Mouse (Mus musculus) G1E (cell line): ENCODE data around the gene Shb. TPM values are rescaled to one million over a fixed set of nuclear protein-coding genes. Genes with fewer than 3 reads are reported as not detected.

ENCODE experiments used
- ATAC-seq: 2 replicates; pipeline ENCODE4 v1.8.0; 2016; ENCODE audit warnings: mild to moderate bottlenecking; ENCODE audit not compliant: insufficient number of reproducible peaks, poor library complexity, low FRiP score, severe bottlenecking; ENCODE audit errors: extremely low read depth
- DNase-seq: peaks from one replicate; pipeline ENCODE4 v3.0.0; 2012; ENCODE audit warnings: low spot score
- H3K27me3 ChIP-seq: 2 replicates; pipeline ENCODE4 v1.6.1; 2012; ENCODE audit warnings: mild to moderate bottlenecking, low read length, inconsistent platforms; ENCODE audit not compliant: insufficient read depth
- H3K36me3 ChIP-seq: replicated peaks from 2 replicates; pipeline ENCODE3; 2012; ENCODE audit warnings: mild to moderate bottlenecking, inconsistent platforms
- H3K4me1 ChIP-seq: 2 replicates; pipeline ENCODE4 v1.6.1; 2012; ENCODE audit warnings: low read depth, low read length, inconsistent platforms, mixed read lengths; ENCODE audit not compliant: insufficient read depth
- H3K4me3 ChIP-seq: 2 replicates; pipeline ENCODE4 v1.5.1; 2012; ENCODE audit warnings: low read depth, mild to moderate bottlenecking, inconsistent platforms, low read length, moderate library complexity, mixed read lengths
- H3K9me3 ChIP-seq: replicated peaks from 2 replicates; pipeline ENCODE4 v1.6.1; 2012; ENCODE audit warnings: inconsistent platforms
- CTCF ChIP-seq: IDR thresholded peaks from 2 replicates; pipeline ENCODE4 v1.5.1; 2012; ENCODE audit warnings: low read depth, low read length, inconsistent platforms, mixed read lengths
- GATA1 ChIP-seq: IDR thresholded peaks from 2 replicates; pipeline ENCODE4 v1.6.1; 2012; ENCODE audit warnings: borderline replicate concordance, low read length, inconsistent platforms, mixed read lengths
- GATA2 ChIP-seq: IDR thresholded peaks from 2 replicates; pipeline ENCODE4 v1.6.1; 2012; ENCODE audit warnings: low read depth, low read length, inconsistent platforms, borderline replicate concordance
- POLR2AphosphoS5 ChIP-seq: IDR thresholded peaks from 2 replicates; pipeline ENCODE4 v1.6.1; 2012; ENCODE audit warnings: low read depth, low read length, inconsistent platforms; ENCODE audit not compliant: insufficient replicate concordance
- TAL1 ChIP-seq: conservative IDR thresholded peaks from 2 replicates; pipeline ENCODE4 v1.6.1; 2012; ENCODE audit warnings: low read depth, low read length, inconsistent platforms, mixed read lengths
- polyA plus RNA-seq: library from polyadenylated mRNA; stranded (reverse); fragments of >175 nt; gene quantifications from 2 replicates; pipeline ENCODE4 v1.2.3, GENCODE M21; 2012
- total RNA-seq, 2 experiments: library from RNA; stranded (forward) in 1 of 2; stranded (reverse) in 1 of 2; fragments of 200-1000 nt in 1 of 2; fragments of >200 nt in 1 of 2; fragmentation: Nextera tagmentation in 1 of 2; gene quantifications; 2 replicates each; pipeline ENCODE4 v1.2.3; 2014 to 2017

Shb gene
- total and polyA plus RNA-seq, 3 experiments: not detected

GRCm38 (mm10) chr4:45441778-45442177 is 90.5 kb downstream of the Shb start:
- Histone ChIP-seq H3K9me3 (no peaks in the 10 kb centered on the region), H3K36me3 (no peaks in the 10 kb centered on the region), H3K27me3 (peaks cover 40% of the 10 kb centered on the region), H3K4me1 (no peaks in the 10 kb centered on the region), H3K4me3 (no peak overlapping the region)
- TF ChIP-seq TAL1 (no peak), CTCF (no peak), GATA2 (no peak), GATA1 (no peak), POLR2AphosphoS5 (no peak)
- ATAC-seq: no peak
- DNase-seq: no peak

GRCm38 (mm10) chr4:45439281-45439680 is 93.0 kb downstream of the Shb start:
- DNase-seq (no peak), ATAC-seq (no peak)
- Histone ChIP-seq H3K9me3 (no peaks in the 10 kb centered on the region), H3K27me3 (peaks cover 24% of the 10 kb centered on the region), H3K4me3 (no peak overlapping the region), H3K36me3 (no peaks in the 10 kb centered on the region), H3K4me1 (no peaks in the 10 kb centered on the region)
- TF ChIP-seq GATA1 (no peak), GATA2 (no peak), CTCF (no peak), TAL1 (no peak), POLR2AphosphoS5 (no peak)

DNA sequence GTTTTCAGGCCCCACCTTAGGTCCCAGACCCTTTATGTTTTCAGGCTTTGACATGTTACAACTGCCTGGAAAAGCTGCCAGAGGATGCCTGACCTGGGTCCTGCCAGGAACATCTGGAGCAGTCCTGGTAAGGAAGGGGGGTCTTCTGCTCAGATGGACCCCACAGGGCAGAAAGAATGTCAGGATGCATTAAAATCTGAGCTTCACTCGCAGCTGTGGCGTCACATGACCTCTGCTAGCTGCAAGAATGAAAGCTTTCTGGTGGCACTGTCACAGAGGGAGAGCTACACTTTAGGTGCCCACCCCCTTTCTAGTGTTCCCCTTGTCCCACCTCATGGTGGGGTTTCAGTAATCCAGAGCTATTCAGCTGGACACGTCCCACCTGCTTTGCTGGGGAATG is 95.3 kb downstream of the Shb start:
- no peaks in the 10 kb centered on the region for H3K36me3 ChIP-seq
- H3K27me3 ChIP-seq: peaks cover 16% of the 10 kb centered on the region
- no peak overlapping the region for H3K4me3 ChIP-seq
- no peaks in the 10 kb centered on the region for H3K4me1 ChIP-seq
- no peak for DNase-seq
- no peak for ATAC-seq
- H3K9me3 ChIP-seq: no peaks in the 10 kb centered on the region
- TF ChIP-seq GATA1 (no peak), GATA2 (no peak), CTCF (no peak), POLR2AphosphoS5 (no peak), TAL1 (no peak)

DNA sequence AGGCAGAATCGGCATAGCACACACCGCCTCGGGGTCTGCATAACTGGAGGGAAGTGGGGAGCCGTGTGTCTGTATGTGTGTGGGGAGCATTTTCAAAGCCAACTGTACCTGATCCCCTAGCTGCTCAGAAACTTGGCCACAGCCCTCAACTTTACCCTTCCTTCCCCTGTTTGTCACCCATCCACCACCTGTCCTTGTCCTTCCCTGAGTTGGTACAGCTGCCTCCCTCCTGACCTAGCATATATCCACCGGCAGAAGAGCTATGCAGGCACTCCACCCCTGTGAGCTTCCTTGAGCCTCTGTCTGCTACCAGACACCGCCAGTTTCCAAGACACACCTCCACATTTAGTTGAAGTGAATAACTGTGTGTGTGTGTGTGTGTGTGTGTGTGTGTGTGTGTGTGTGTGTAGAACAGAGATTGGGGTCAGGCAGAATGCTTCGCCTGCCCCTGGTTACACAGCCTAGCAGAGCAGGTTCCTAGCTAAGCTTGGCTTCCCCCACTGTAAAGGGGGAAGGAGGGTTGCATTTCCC is 95.8 kb downstream of the Shb start:
- no peaks in the 10 kb centered on the region for H3K4me1 ChIP-seq
- no peak for ATAC-seq
- DNase-seq: no peak
- no peaks in the 10 kb centered on the region for H3K9me3 ChIP-seq
- no peak overlapping the region for H3K4me3 ChIP-seq
- TF ChIP-seq TAL1 (no peak), POLR2AphosphoS5 (no peak), CTCF (no peak), GATA2 (no peak), GATA1 (no peak)
- H3K27me3 ChIP-seq: peaks cover 16% of the 10 kb centered on the region
- no peaks in the 10 kb centered on the region for H3K36me3 ChIP-seq

DNA sequence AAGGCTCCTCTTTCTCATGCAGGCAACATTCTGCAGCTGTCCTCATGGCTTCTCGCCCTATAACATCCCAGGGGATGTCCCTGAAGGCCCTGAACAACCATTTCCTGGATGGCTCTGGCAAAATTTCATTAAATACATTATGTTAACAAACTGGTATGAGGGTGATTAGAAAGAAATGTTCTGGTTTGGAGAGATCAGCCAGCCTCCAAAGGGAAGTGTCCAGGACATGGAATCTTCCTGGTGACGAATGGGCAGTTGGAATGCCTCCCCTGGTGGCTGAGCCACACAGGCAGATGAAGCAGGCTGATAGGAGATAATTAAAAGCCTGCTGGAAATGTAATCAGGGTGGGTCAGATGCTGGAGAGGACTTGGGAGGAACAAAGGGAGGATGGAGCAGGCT is 96.4 kb downstream of the Shb start:
- H3K36me3 ChIP-seq: no peaks in the 10 kb centered on the region
- no peaks in the 10 kb centered on the region for H3K9me3 ChIP-seq
- DNase-seq (no peak), ATAC-seq (no peak)
- no peak for TF ChIP-seq GATA1
- no peak for TF ChIP-seq POLR2AphosphoS5
- no peak for TF ChIP-seq GATA2
- TF ChIP-seq TAL1: no peak
- TF ChIP-seq CTCF: no peak
- no peaks in the 10 kb centered on the region for H3K4me1 ChIP-seq
- no peak overlapping the region for H3K4me3 ChIP-seq
- H3K27me3 ChIP-seq: peaks cover 16% of the 10 kb centered on the region

GRCm38 (mm10) chr4:45434681-45435080 is 97.6 kb downstream of the Shb start:
- no peaks in the 10 kb centered on the region for H3K4me1 ChIP-seq
- no peak overlapping the region for H3K4me3 ChIP-seq
- H3K27me3 ChIP-seq: peaks cover 17% of the 10 kb centered on the region
- TF ChIP-seq GATA2: no peak
- H3K36me3 ChIP-seq: no peaks in the 10 kb centered on the region
- no peaks in the 10 kb centered on the region for H3K9me3 ChIP-seq
- DNase-seq (no peak), ATAC-seq (no peak)

DNA sequence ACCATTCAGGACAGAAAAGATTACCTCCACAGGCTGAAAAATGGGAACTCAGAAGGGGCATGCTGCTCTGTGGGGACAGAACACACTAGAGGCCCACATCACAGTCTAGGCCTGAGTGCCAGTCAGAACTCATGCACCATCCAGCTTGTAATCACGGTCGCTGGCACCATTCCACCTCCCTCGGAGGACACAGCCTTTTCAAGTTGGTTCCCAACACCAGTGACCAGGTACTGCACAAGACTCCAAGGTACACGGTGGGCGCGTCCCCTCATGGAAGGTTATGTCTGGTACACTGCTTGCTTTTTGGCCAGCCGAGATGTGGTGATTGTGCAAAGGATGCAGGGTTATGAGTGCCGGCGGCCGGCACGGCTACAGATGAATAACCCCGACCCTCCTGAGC is 98.2 kb downstream of the Shb start:
- Histone ChIP-seq H3K36me3 (no peaks in the 10 kb centered on the region), H3K9me3 (no peaks in the 10 kb centered on the region), H3K27me3 (peaks cover 22% of the 10 kb centered on the region), H3K4me1 (no peaks in the 10 kb centered on the region), H3K4me3 (no peak overlapping the region)
- DNase-seq: no peak
- TF ChIP-seq GATA2 (no peak), GATA1 (no peak), CTCF (no peak)
- ATAC-seq: no peak

- no peaks in the 10 kb centered on the region for H3K4me1 ChIP-seq
- H3K36me3 ChIP-seq: no peaks in the 10 kb centered on the region
- TF ChIP-seq TAL1 (no peak), CTCF (no peak), POLR2AphosphoS5 (no peak), GATA1 (no peak), GATA2 (no peak)
- no peak overlapping the region for H3K4me3 ChIP-seq
- H3K27me3 ChIP-seq: peaks cover 34% of the 10 kb centered on the region
- no peak for ATAC-seq
- DNase-seq: no peak
- H3K9me3 ChIP-seq: no peaks in the 10 kb centered on the region
Measured at GRCm38 (mm10) chr4:45431806-45432205, 100.5 kb downstream of the Shb start.
